Mouse (Mus musculus) right cerebral cortex, postnatal 14 days (tissue): ENCODE measurements at regions not wholly inside any gene's neighbourhood (a gene's known extent, or its start where the extent isn't known, plus 50 kb on each side); places are given as distances from the start of the nearest gene placed in this dataset.

Experiments used
- DNase-seq: peaks from one replicate; pipeline ENCODE4 v3.0.0; 2022

GRCm38 (mm10) chr1:31448913-31449312, 226.3 kb downstream of the Pih1d3 start:
- DNase-seq = no peak

GRCm38 (mm10) chr1:31453737-31454465, 231.3 kb downstream of the Pih1d3 start:
- DNase-seq = peak; percentile 6

- no peak for DNase-seq
These were observed 239.7 kb downstream of the Pih1d3 start for GRCm38 (mm10) chr1:31462340-31462739.
